Mouse (Mus musculus) cortical plate, adult 2 months (tissue): ENCODE data around the gene Iglon5.

ENCODE experiments used
- CTCF ChIP-seq: fragments of 200-500 bp; IDR thresholded peaks from 2 replicates; pipeline ENCODE4 v1.5.1; 2011; ENCODE audit warnings: mild to moderate bottlenecking, control low read depth, low read length; ENCODE audit not compliant: insufficient read depth; ENCODE audit errors: extremely low read depth
- POLR2A ChIP-seq: fragments of 200-500 bp; IDR thresholded peaks from 2 replicates; pipeline ENCODE4 v1.6.1; 2011; ENCODE audit warnings: mild to moderate bottlenecking, low read length, control low read depth; ENCODE audit not compliant: insufficient read depth; ENCODE audit errors: extremely low read depth

DNA sequence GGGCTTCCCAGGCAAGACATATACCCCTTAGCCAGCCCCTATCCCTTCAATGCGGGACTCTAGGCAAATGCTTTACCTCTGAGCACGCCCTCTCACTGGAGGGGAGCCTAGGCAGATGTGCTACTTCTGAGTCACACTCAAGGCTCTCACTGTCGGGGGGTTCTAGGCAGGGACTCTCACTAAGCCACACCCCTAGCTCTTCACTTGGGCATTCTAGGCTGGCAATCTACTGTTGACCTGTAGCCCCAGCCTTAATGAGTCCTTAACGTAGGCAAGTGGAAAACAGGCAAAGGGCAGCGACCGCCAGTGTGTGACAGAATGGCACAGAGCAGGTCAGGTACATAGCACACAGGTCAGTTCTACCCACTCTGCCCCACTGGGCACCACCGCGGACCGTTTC, 986 bp upstream of the Iglon5 start:
- TF ChIP-seq POLR2A (no peak), CTCF (no peak)
